11 mouse cellular contexts compared by ENCODE assay signal in the genomic region with DNA sequence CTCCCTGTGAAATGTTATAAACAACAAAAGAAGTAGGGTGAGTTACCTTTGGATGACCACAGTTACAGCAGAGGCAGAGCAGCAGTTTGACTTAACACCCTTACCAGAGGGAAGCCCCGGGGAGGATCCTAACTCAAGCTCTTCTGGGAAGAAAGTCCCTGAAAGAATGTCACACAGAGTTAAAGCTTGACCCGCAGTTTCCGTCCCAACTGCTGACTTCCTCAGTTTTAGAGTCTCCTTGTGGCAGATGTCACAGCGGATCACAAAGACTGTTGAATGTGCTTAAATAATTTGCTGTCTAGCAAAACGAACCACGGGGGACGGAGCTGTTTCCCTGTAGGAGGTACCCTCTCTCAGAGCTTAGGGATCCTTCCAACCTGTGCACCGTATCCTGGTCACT.
A peak's percentile ranks its signal among the peaks of the same experiment; 100 is the strongest.
DNase-seq lines count a peak whose midpoint lies in the region; ATAC-seq and TF ChIP-seq lines count a peak whose summit lies in the region.
"Had no signal": no experiment of that assay in that cellular context is flagged by ENCODE, and none has a peak within 500 bp of the region (broad histone marks: within the 10 kb centered on the region; RNA-seq: fewer than 3 reads in every experiment).

No protein-coding gene starts in this region.

- H3K4me3 ChIP-seq in spleen, adult 2 months (ENCODE audit: extremely low read depth, insufficient read depth, insufficient read length) = no peak overlapping the region
- H3K4me3 ChIP-seq in liver, embryonic 15.5 days (replicated peaks) = no peak overlapping the region
- H3K4me3 ChIP-seq: embryonic facial prominence, embryonic 15.5 days; midbrain, embryonic 12.5 days; stomach, embryonic 15.5 days had no signal

- H3K27ac ChIP-seq in spleen, adult 2 months (ENCODE audit: insufficient read depth, low read length) = peak overlapping the region; percentile 39
- H3K27ac ChIP-seq in liver, embryonic 15.5 days (replicated peaks) = peak overlapping the region; percentile 65
- H3K27ac ChIP-seq: embryonic facial prominence, embryonic 15.5 days; midbrain, embryonic 12.5 days; stomach, embryonic 15.5 days had no signal

- ATAC-seq in liver, embryonic 15.5 days (ENCODE audit: insufficient read depth) = no peak

- H3K27me3 ChIP-seq in spleen, adult 2 months (ENCODE audit: control insufficient read depth, insufficient read depth, low read length) = no peaks in the 10 kb centered on the region
- H3K27me3 ChIP-seq in liver, embryonic 15.5 days = no peaks in the 10 kb centered on the region
- H3K27me3 ChIP-seq: embryonic facial prominence, embryonic 15.5 days; midbrain, embryonic 12.5 days; stomach, embryonic 15.5 days had no signal

- no peaks in the 10 kb centered on the region for H3K9me3 ChIP-seq in liver, embryonic 15.5 days (replicated peaks)
- H3K9me3 ChIP-seq: embryonic facial prominence, embryonic 15.5 days; midbrain, embryonic 12.5 days; stomach, embryonic 15.5 days had no signal

- no peaks in the 10 kb centered on the region for H3K36me3 ChIP-seq in spleen, adult 2 months (ENCODE audit: control insufficient read depth, insufficient read depth, low read length)
- H3K36me3 ChIP-seq in liver, embryonic 15.5 days (replicated peaks) = no peaks in the 10 kb centered on the region
- H3K36me3 ChIP-seq: embryonic facial prominence, embryonic 15.5 days; midbrain, embryonic 12.5 days; stomach, embryonic 15.5 days had no signal

- no peak for TF ChIP-seq CTCF in spleen, adult 2 months (IDR thresholded peaks at IDR 0.05; ENCODE audit: extremely low read depth, insufficient read depth, insufficient read length, insufficient replicate concordance)

- DNase-seq in heart, adult 11 months = peak; percentile 94
- no peak for DNase-seq in heart, postnatal 4 days
- DNase-seq in spleen, adult 2 months (ENCODE audit: low read depth in 1 of 2, low spot score in 2 of 2) = peak in 1 of 2 experiments; percentile 6
- no peak for DNase-seq in spleen, adult 12 weeks (ENCODE audit: low spot score)
- DNase-seq in thymus, postnatal 36 days = peak; percentile 31 to 35
- no peak for DNase-seq in frontal cortex, postnatal 36 days (ENCODE audit: low spot score in 2 of 2)
- no peak for DNase-seq in ovary, postnatal 10 days (ENCODE audit: low spot score)

- 12% methylated on average over 8 of the region's 8 CpGs for WGBS in spleen, adult 2 months
- 13% methylated on average over 8 of the region's 8 CpGs for WGBS in liver, embryonic 15.5 days (ENCODE audit: insufficient replicate concordance)

- 0 out of 2 replicates have a peak overlapping the region, but pooled peaks have one; percentile 15 for H3K4me2 ChIP-seq in liver, embryonic 15.5 days
- H3K4me2 ChIP-seq: embryonic facial prominence, embryonic 15.5 days; midbrain, embryonic 12.5 days; stomach, embryonic 15.5 days had no signal

- no peak for TF ChIP-seq POLR2A in spleen, adult 2 months (IDR thresholded peaks at IDR 0.05; ENCODE audit: low read depth, low read length)

- no peak overlapping the region for H3K9ac ChIP-seq in liver, embryonic 15.5 days
- H3K9ac ChIP-seq: embryonic facial prominence, embryonic 15.5 days; midbrain, embryonic 12.5 days; stomach, embryonic 15.5 days had no signal

- peaks cover 6% of the 10 kb centered on the region; the same call in 1 of the 2 replicates for H3K4me1 ChIP-seq in spleen, adult 2 months (ENCODE audit: control insufficient read depth, insufficient read depth, insufficient read length)
- peaks cover 13% of the 10 kb centered on the region for H3K4me1 ChIP-seq in liver, embryonic 15.5 days (replicated peaks)
- H3K4me1 ChIP-seq: embryonic facial prominence, embryonic 15.5 days; midbrain, embryonic 12.5 days; stomach, embryonic 15.5 days had no signal

Comparison
In these comparisons a context has a peak if more than half of its experiments do, and no peak if none do; other contexts are left out.
1. DNase-seq: peak in heart, adult 11 months (single experiment) and thymus, postnatal 36 days (2 of 2); none in heart, postnatal 4 days (single experiment), spleen, adult 12 weeks (single experiment), frontal cortex, postnatal 36 days (0 of 2) and ovary, postnatal 10 days (single experiment).